Mouse (Mus musculus) limb, embryonic 14.5 days (tissue): ENCODE measurements around the gene Slc24a3. TPM values are rescaled to one million over a fixed set of nuclear protein-coding genes. Genes with fewer than 3 reads are reported as not detected.

Source experiments
- ATAC-seq: fragments of 200-750 bp; cut with Nextera tagmentation; 2 replicates; pipeline ENCODE4 v1.8.0; 2017; ENCODE audit warnings: low read depth, moderate number of reproducible peaks, moderate TSS enrichment; ENCODE audit not compliant: low FRiP score
- DNase-seq: peaks from one replicate; pipeline ENCODE4 v3.0.0-alpha.2; 2015; ENCODE audit warnings: low spot score
- H3K27ac ChIP-seq: fragments of 300-500 bp; sonication (generic); replicated peaks from 2 replicates; pipeline ENCODE4 v1.5.1; 2014; ENCODE audit warnings: low read depth, mild to moderate bottlenecking, low read length, moderate library complexity, mixed read lengths
- H3K27me3 ChIP-seq: fragments of 300-500 bp; sonication (generic); 2 replicates; pipeline ENCODE4 v1.6.1; 2014; ENCODE audit warnings: low read length, mixed read lengths; ENCODE audit not compliant: control insufficient read depth, insufficient read depth
- H3K36me3 ChIP-seq: fragments of 300-500 bp; sonication (generic); 2 replicates; pipeline ENCODE4 v1.6.1; 2014; ENCODE audit warnings: mild to moderate bottlenecking, low read length, moderate library complexity, mixed read lengths; ENCODE audit not compliant: control insufficient read depth, insufficient read depth
- H3K4me1 ChIP-seq: fragments of 300-500 bp; sonication (generic); 2 replicates; pipeline ENCODE4 v1.6.1; 2014; ENCODE audit warnings: antibody characterized with exemption, low read length, mixed read lengths; ENCODE audit not compliant: control insufficient read depth, insufficient read depth
- H3K4me2 ChIP-seq: fragments of 300-500 bp; sonication (generic); replicated peaks from 2 replicates; pipeline ENCODE4 v1.6.1; 2014; ENCODE audit warnings: low read depth, mild to moderate bottlenecking, low read length, moderate library complexity; ENCODE audit not compliant: severe bottlenecking
- H3K4me3 ChIP-seq: fragments of 300-500 bp; sonication (generic); replicated peaks from 2 replicates; pipeline ENCODE4 v1.5.1; 2014; ENCODE audit warnings: low read length
- H3K9ac ChIP-seq: fragments of 300-500 bp; sonication (generic); 2 replicates; pipeline ENCODE4 v1.6.1; 2014; ENCODE audit warnings: mild to moderate bottlenecking, low read depth, low read length, moderate library complexity; ENCODE audit not compliant: severe bottlenecking
- H3K9me3 ChIP-seq: fragments of 300-500 bp; sonication (generic); 2 replicates; pipeline ENCODE4 v1.6.1; 2016; ENCODE audit warnings: low read length; ENCODE audit not compliant: control insufficient read depth
- POLR2A ChIP-seq: fragments of 200-500 bp; IDR thresholded peaks from 2 replicates; pipeline ENCODE4 v1.8.0; 2012; ENCODE audit warnings: inconsistent platforms, mild to moderate bottlenecking, moderate library complexity, borderline replicate concordance; ENCODE audit not compliant: insufficient read depth, insufficient read length; ENCODE audit errors: extremely low read depth
- WGBS: fragments of 180-500 bp; shearing (Covaris S2); extraction: QIAGEN DNeasy Blood & Tissue Kit; methylation state at CpG from one replicate; pipeline ENCODE4 v1.1.7; 2014; 5-methylcytosine and 5-hydroxymethylcytosine counted together
- polyA plus RNA-seq, 2 experiments: library from polyadenylated mRNA; depleted of rRNA in 1 of 2; stranded (reverse) in 1 of 2; unstranded in 1 of 2; fragments of >200 nt; fragmentation: Nextera tagmentation in 1 of 2; extraction: Ambion mirVana in 1 of 2; gene quantifications; 2 replicates each; pipeline versions ENCODE4 v1.2.1 to v1.2.3; 2012 to 2014

Gene Slc24a3
- polyA plus RNA-seq, 2 experiments, result 4.7 to 7.4 TPM

GRCm38 (mm10) chr2:145318916-145319315, 151.4 kb downstream of the Slc24a3 start:
- Histone ChIP-seq H3K27ac (no peak overlapping the region), H3K4me3 (no peak overlapping the region), H3K27me3 (no peaks in the 10 kb centered on the region), H3K36me3 (no peaks in the 10 kb centered on the region), H3K4me1 (no peaks in the 10 kb centered on the region), H3K4me2 (no peak overlapping the region), H3K9me3 (no peaks in the 10 kb centered on the region), H3K9ac (no peak overlapping the region)
- 59% methylated on average over 2 of the region's 2 CpGs for WGBS
- no peak for TF ChIP-seq POLR2A
- no peak for ATAC-seq
- DNase-seq, result no peak

DNA sequence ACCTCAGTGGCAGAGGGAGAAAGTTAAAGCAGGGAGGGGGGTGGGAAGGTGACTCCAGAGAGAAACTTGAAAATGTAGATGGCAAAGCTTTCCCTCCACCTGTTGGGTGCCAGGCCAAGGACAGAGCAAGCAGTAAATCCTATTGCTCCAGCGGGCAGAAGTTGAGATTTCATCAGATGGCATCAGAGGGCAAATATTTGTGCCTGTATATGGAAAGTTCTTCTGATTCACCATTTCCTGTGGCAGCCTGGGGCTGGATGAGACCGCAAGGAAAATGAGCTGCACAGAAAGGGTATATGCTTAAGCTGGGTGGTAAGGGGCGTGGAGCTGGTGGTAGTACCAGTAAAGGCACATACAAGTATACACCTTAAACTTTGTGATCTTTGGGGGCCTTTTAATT, 153.7 kb downstream of the Slc24a3 start:
- Histone ChIP-seq H3K9me3 (no peaks in the 10 kb centered on the region), H3K36me3 (no peaks in the 10 kb centered on the region), H3K27me3 (no peaks in the 10 kb centered on the region), H3K4me1 (no peaks in the 10 kb centered on the region), H3K4me2 (no peak overlapping the region), H3K27ac (no peak overlapping the region), H3K4me3 (no peak overlapping the region), H3K9ac (no peak overlapping the region)
- ATAC-seq, result no peak
- 78% methylated on average over 3 of the region's 3 CpGs for WGBS
- TF ChIP-seq POLR2A, result no peak
- no peak for DNase-seq

DNA sequence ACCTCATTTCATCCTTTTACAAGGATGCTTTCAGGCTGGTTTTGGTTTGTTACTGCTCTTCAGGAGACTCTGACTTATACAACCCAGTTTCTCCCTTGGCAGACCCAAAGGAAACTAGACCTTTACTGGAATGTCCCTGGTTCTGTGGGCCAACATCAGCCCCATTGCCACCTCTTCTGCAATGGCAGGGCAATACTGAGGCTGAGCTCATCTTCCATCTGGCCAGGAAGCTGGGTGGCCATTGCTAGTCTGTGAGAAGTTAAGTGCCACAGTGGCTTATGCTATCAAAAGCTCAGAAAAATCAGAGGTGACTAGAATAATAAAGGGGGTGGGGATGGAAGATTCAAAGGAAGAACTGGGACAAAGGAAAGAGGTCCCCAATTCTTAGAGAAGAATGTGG, 154.2 kb downstream of the Slc24a3 start:
- DNase-seq (no peak), ATAC-seq (no peak)
- H3K4me3 ChIP-seq, result no peak overlapping the region
- H3K36me3 ChIP-seq, result no peaks in the 10 kb centered on the region
- H3K4me1 ChIP-seq, result no peaks in the 10 kb centered on the region
- H3K4me2 ChIP-seq, result no peak overlapping the region
- H3K9ac ChIP-seq, result no peak overlapping the region
- no peak for TF ChIP-seq POLR2A
- H3K27ac ChIP-seq, result no peak overlapping the region
- H3K9me3 ChIP-seq, result no peaks in the 10 kb centered on the region
- H3K27me3 ChIP-seq, result no peaks in the 10 kb centered on the region

GRCm38 (mm10) chr2:145324477-145324876, 156.9 kb downstream of the Slc24a3 start:
- Histone ChIP-seq H3K9ac (no peak overlapping the region), H3K27ac (no peak overlapping the region), H3K4me2 (no peak overlapping the region), H3K4me3 (no peak overlapping the region), H3K27me3 (no peaks in the 10 kb centered on the region), H3K36me3 (no peaks in the 10 kb centered on the region), H3K4me1 (no peaks in the 10 kb centered on the region), H3K9me3 (no peaks in the 10 kb centered on the region)
- DNase-seq (no peak), ATAC-seq (no peak)
- whole genome bisulfite sequencing, result 35% methylated on average over 3 of the region's 3 CpGs
- no peak for TF ChIP-seq POLR2A

- no peak for TF ChIP-seq POLR2A
- Histone ChIP-seq H3K9me3 (no peaks in the 10 kb centered on the region), H3K36me3 (no peaks in the 10 kb centered on the region)
These were observed 158.3 kb downstream of the Slc24a3 start for GRCm38 (mm10) chr2:145325852-145326251.

GRCm38 (mm10) chr2:145326544-145326943, 159.0 kb downstream of the Slc24a3 start:
- H3K4me2 ChIP-seq, result no peak overlapping the region
- 60% methylated on average over 2 of the region's 2 CpGs for WGBS
- TF ChIP-seq POLR2A, result no peak

More at GRCm38 (mm10) chr2:145325852-145326251, 158.3 kb downstream of the Slc24a3 start:
- ATAC-seq (no peak), DNase-seq (no peak)
- Histone ChIP-seq H3K4me1 (no peaks in the 10 kb centered on the region), H3K27ac (no peak overlapping the region), H3K4me3 (no peak overlapping the region), H3K27me3 (no peaks in the 10 kb centered on the region), H3K4me2 (no peak overlapping the region), H3K9ac (no peak overlapping the region)
- WGBS, result 81% methylated on average over 4 of the region's 4 CpGs

More at GRCm38 (mm10) chr2:145326544-145326943, 159.0 kb downstream of the Slc24a3 start:
- Histone ChIP-seq H3K36me3 (no peaks in the 10 kb centered on the region), H3K4me3 (no peak overlapping the region), H3K4me1 (no peaks in the 10 kb centered on the region), H3K27me3 (no peaks in the 10 kb centered on the region), H3K27ac (no peak overlapping the region), H3K9ac (no peak overlapping the region), H3K9me3 (no peaks in the 10 kb centered on the region)
- no peak for DNase-seq
- ATAC-seq, result no peak
